Mouse (Mus musculus): ENCODE measurements at regions not wholly inside any gene's neighbourhood (a gene's known extent, or its start where the extent isn't known, plus 50 kb on each side); places are given as distances from the start of the nearest gene placed in this dataset.
"Not testable (repeated sequence)": the region's sequence is repeated elsewhere in the genome, so short reads cannot be mapped to it uniquely, and the experiment has no call there.

DNA sequence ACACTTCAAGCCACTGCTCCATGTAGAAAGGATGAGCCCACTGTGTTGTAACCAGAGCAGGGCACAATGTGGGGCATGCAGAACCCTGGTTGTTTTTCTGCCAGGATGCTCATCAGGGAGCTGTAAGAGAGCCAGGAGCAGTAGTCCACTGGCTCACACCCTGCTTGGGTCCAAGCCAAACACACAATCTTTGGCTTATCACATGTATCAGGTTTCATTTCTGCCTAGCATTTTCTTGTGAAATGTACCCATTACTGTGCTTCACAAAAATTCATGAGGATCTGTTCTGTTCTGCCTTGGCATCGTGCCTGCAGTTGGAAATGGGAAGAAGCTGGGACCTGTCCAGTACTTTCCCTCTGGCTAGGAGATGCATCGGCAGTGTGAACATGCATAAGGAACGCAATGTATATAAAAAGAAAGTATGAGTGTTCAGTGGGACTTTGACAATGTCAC is 491.6 kb upstream of the Igfbp3 start:
- peak; percentile 72 to 74 for DNase-seq (ENCODE audit: low spot score in 2 of 2)

DNA sequence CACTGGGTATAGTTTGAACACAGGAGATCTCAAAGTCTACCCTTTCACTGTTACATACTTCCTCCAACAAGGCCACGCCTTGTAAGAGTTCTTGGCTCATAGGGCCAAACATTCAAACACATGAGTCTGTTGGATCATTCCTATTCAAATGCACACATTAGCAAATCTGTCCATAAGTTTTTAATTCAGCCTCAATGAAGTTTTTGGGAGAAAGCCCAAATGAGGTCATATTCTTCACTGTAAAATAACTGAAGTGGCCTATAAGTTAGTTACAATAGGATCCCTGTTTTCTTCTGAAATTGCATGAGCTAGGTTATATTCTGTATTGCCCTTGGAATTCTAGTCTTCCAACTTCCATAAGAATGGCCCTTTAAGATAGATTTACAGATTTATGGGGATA is 483.9 kb upstream of the Igfbp3 start:
- no peak for DNase-seq (ENCODE audit: low spot score in 2 of 2)

DNA sequence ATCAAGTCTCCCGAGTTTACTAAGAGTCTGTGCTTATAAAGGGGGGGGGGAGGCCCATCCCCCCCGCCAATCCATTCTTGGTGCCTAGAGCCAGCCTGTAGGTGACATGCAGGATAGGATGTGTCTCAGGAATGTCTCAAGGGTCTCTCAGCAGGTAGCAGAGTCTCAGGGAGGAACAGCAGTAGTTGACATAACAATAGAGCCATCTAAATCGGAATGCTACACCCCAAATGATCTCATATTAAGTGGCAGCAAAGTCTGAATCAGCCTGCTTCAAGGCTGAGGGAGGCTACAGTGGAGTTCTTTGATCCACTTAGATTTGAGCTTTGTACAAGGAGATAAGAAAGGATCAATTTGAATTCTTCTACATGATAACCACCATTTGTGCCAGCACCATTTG is 476.0 kb upstream of the Igfbp3 start:
- DNase-seq (ENCODE audit: low spot score in 2 of 2) = not testable (repeated sequence)

DNA sequence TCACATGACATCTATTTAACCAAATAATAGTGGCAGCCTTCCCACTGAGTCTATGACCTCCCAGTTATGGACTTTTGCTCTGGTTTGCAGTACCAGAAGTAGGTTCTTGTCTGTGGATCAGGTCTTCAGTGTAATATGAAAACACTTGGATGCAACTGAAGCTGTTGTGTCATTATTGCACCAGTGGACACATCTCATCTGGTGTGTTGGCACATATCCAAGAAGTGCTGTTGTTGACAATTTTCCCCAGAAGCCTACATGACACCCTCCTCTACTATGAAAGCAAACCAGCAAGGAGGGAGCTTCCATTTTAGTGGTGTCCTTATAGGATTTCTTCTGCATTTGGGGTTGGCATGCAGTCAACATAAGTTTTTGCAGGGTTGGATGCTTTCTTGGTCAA is 459.1 kb upstream of the Igfbp3 start:
- no peak for DNase-seq (ENCODE audit: low spot score in 2 of 2)

DNA sequence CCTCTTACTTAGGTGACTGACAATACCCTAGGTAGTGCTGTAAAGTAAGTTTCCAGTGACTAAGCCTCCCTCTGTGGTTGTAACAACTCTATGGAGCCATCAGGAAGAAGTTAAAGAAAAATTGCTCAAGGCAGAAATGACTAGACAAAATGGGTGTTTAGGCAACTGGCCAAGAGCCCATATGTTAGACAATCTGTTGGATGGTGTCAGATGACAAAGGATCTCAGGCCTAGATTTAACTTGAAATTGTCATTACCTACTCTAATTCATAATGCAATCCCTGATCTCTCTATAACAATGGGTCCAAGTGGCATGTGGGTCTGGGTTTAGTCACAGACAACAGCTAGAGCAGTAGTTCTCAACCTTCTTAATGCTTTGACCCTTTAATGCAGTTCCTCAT is 416.9 kb upstream of the Igfbp3 start:
- peak; percentile 24 to 33 for DNase-seq (ENCODE audit: low spot score in 2 of 2)

DNA sequence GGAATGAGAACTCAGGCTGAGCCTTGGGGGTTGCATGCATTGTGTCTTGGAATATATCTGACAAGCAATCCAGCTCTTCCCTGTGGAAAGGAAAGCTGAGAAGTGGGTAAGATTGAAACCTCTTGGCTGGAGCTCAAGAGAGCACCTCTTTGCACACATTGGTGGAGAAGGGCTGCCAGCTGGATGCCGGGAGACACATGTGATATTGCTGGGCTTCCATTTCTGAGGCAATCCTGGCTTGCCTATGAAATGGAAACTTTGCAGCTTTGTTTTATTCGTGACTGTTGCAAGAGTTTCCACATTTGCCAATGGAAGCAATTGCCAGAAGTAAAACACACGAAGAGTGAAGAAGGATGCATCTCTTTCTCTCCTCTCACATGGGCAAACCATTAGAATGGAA is 411.5 kb upstream of the Igfbp3 start:
- peak in 1 of 2 experiments; percentile 19 for DNase-seq (ENCODE audit: low spot score in 2 of 2)

DNA sequence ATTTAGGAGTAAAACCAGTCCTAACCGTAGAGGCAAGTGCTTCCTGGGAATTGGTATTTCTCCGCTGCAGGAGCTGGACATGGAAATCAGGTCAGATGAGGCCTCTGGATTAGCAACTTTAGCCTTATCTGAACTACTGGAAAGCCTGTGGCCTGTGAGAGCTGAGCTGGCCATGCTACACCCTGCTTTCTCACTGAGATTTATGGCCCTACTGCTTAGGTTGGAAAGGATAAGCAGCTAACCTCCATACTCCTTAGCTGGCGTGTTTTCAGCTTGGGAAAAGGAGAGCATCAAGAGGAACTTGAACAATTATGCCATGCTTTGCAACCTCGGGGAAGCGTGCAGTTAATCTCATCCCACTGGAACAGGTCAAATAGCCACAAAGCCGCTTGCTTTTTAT is 406.6 kb upstream of the Igfbp3 start:
- DNase-seq (ENCODE audit: low spot score in 2 of 2) = no peak

DNA sequence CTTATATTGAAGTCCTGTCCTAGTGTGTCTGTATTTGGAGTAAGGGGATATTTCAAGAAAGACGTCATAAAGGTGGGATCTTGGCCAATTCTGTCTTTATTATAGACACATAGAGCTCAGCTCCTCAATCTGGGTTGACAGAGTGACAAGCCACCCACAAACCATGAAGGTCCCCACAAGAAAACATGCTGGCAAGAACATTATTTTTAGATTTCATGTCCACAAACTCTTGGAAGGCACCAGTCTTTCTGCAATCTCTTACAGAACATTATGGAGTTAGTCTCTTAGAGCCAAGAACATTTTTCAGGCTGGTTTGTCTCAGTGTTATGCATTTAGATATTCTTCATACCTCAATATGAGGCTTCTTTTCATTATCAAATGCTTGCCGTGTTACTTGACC is 397.0 kb upstream of the Igfbp3 start:
- DNase-seq (ENCODE audit: low spot score in 2 of 2) = no peak

DNA sequence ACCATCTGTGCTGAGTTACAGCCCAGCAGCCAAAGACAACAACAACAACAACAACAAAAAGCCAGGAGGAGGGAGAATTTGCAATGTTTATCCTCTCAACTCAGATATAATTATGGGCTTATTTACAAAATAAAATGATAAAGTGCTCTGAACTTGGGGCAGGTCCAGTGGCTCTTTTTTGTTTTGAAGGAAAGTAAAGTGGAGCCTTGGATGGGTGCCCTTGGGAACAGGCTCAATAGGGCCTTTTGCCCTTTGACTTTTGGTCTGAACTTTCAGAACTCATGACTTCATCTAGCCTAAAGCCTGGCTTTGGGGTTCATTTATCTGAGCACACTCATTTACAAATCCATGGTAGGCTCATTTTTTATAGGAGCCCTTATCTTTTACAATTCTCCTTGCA is 396.2 kb upstream of the Igfbp3 start:
- DNase-seq (ENCODE audit: low spot score in 2 of 2) = no peak

DNA sequence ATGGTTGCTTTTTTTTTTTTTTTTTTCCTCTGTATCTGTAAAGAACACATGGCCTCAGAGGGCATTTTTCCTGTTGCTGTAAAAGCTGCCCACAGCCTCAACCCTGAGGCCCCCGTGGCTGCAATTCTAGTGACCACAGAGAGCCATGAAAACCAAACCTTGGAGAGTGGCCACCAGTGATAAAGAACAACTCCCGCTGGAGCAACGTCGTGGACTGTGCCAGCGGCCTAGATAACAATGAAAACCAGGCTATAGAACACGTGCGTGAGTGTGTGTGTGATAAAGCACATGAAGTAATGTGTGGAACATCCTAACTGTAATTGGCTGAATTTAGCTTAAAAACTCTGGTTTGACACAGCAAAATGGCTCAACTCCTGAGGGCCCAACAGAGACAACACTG is 392.9 kb upstream of the Igfbp3 start:
- DNase-seq (ENCODE audit: low spot score in 2 of 2) = no peak

DNA sequence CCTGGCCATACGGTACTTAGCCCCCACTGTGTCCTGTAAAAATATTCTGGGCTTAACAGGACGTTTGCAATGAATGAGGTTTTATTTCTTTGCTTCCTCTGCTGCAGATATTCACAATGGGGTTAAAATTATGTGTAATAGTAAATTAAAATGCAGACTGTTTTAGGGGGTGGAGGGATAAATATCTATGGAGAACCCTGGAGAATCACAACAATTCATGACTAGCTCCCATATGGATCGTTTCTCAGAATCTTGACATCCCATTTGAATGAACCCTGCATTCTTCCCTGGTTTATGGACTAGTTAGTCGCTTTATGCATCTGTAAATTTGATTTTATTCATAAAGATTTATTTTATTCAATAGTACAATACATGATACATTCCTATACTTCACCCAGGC is 378.3 kb upstream of the Igfbp3 start:
- DNase-seq (ENCODE audit: low spot score in 2 of 2) = no peak

DNA sequence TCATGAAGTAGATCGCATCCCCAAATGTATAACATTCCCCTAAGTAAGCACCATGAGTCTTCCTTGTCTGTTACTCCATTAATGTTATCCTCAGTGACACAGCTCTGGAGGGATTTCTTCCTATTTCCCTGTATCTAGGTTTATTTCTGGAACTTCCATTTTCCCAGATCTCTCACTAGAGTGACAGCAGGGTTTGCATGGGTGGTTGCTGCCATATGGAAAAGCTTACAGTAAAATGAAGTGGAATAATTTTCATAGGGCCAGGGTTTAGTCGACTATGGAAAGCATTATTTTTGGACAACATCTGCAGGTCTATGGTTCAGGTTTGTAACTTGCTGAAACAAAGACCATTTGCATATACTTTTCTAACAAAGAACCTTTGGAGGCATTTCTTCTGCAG is 369.6 kb upstream of the Igfbp3 start:
- peak; percentile 24 to 31 for DNase-seq (ENCODE audit: low spot score in 2 of 2)

DNA sequence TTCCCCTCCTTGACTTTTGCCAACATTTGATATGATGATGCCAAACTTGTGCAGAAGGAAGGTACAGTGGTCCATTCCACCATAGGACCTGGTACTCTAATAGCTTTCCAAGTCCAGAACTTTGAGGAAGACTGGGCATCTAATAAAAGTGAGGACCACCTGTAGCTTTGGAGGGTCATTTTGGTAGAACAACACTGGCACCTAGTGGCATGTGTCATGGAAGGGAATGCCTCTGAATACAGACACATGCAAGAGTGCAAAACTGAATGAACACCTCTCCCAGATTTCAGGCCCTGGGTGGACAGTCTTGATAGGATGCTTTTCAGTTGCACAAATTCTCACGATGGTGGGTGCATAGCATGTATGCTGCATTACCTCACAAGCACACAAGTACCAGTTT is 354.8 kb upstream of the Igfbp3 start:
- peak; percentile 31 to 36 for DNase-seq (ENCODE audit: low spot score in 2 of 2)

DNA sequence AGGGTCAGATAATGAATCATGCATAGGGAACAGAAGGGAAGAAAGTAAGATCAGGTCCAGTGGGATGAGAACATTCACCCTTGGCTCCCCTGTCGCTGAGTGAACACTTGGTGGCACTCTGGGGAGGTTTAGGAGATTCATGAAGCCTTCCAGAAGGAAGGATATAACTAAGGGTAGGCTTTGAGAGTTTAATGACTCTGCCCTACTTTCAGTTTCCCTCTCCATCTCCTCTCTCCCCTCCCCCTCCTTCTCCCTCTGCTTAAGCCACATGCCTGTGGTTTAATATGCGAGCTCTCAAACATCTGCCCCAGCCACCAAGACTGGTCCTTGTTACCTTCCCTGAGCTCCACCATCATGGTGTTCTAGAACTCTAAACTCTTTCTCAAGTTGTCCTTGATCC is 348.3 kb upstream of the Igfbp3 start:
- DNase-seq (ENCODE audit: low spot score in 2 of 2) = no peak

DNA sequence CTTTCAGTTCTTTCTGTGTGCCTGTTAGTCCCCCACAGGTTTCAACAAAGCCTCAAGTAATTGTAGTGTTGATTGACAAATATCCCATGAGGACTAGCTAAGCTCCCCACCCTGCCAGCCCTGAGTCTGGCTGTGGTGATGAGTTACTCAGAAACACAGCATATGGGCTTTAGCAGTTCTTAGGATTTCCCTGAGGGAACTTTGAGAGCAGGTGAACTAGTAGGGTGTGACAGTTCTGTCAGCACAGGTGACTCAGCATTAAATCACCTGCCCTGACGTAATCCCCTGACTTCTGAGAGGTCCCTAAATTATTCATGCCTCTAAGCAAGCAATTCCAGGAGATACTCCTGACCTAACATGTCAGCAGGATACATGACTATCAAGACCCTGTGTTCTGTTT is 347.7 kb upstream of the Igfbp3 start:
- no peak for DNase-seq (ENCODE audit: low spot score in 2 of 2)

DNA sequence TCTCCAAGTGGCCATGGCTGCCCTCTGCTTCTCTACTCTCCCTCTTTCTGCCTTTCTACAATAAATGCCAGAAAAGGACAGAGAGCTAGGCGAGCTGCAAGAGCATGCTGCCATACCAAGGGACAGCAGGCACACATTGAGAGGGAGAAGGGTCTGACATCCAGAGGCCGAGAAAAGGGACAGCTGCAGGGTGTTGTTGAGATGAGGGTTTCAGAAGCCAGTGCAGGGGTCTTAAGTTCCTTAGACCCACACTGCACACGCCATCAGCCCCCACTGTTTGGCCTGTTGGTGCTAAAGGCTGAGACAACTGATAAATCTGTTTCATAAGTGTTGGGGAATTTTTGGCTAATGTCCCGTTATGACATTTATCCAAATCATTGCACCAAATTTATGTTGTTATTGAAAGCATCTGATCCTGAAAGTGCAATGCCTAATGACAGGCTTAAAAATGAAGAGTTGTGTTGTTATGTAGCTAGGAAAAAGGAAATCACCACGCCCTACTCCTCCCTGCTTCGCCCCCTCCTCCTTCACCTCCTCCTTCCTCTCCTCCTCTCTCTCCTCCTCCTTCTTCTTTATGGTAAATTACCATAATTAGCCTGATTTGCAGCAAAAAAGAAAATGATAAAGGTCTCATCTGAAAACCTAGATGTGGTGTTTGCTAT is 342.0 kb upstream of the Igfbp3 start:
- no peak for DNase-seq (ENCODE audit: low spot score in 2 of 2)

DNA sequence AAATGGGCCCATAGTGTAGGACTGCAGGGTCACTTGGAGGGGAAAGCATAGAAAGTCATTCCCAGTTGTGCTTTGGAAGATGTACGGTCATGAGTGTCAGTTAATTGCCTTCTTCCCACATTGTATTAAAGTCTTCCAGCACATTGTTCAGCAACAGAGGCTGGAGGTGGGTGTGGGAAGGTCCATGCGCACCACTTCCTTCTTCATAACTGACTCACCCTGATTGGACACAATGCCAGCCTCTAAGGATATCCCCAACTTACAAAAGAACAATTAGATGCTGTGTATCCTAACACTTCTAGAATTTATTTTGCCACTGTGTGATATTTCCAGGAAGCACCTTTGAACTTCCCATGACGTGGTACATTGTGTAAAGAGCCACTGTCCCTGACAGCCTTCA is 338.4 kb upstream of the Igfbp3 start:
- no peak for DNase-seq (ENCODE audit: low spot score in 2 of 2)

DNA sequence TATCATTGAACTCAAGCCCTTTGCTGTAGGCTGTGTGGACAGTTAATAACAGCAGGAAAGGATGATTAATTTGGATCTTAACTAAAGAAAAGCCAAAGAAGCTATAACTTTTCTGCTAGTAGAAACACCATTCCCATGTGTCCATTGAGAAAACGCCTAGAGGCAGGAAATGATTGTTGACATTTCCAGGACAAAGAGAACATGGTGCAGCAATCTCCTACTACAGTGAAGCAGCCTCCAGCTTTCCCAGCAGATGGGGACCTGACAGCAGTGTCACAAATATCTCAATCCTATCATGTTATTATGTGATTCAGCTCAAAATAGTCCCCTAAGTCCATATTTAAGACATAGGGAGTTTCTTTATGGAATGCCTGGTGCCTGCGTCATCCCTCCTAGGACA is 334.1 kb upstream of the Igfbp3 start:
- no peak for DNase-seq (ENCODE audit: low spot score in 2 of 2)

DNA sequence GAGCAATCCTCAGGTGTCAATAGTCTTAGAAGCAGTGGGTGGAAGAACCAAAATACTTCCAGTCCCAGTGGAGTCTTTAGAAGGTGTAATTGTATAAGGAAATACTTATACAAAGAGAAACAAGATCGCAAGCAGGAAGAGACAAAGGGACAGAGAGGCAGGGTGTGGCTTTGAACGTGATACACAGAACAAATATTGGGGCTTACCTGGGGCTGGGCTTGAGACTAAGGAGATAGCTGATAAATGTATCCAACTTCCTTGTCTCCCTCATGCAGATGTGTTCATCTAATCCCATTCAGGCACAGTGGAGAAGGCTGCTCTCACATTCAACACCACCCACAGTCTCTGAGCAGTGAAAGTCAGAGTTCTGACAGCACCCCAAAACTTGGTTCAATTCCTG is 331.9 kb upstream of the Igfbp3 start:
- no peak for DNase-seq (ENCODE audit: low spot score in 2 of 2)

DNA sequence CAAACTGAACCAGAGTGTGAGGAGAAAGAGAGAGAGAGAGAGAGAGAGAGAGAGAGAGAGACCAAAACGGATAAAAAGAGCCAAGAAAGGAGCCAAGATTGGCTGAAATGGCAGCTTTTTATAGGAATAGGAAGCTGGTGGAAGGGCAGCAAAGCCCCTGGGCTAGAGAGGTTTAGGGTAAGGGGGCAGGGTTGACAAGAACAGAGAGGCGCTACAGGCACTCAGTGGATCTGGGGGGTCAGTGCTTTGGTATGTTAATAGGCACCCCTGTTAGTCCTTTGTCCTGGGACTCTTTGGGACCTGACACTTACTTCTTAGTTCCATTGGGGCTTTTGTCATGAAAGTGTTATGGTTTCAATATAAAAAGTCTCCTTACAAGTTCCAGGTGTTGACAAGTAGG is 320.9 kb upstream of the Igfbp3 start:
- DNase-seq (ENCODE audit: low spot score in 2 of 2) = no peak

DNA sequence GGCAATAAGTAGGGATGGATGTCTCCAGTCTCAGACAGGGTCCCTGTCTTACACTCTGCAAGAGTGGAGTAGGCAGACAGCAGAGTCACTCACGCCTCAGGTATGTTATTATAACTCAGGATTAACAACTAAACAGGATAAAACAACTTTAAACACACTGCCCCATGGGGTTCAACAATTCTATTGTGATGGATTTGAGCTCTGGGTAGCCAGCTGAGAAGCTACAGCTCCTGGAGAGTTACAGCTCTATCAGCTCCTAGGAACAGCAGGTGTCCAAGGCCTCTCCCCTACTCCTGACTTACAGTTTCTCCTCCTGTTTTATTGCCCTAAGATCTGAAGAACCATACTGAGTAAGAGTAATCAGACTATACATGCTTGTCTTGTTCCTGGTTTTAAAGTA is 319.6 kb upstream of the Igfbp3 start:
- no peak for DNase-seq (ENCODE audit: low spot score in 2 of 2)

DNA sequence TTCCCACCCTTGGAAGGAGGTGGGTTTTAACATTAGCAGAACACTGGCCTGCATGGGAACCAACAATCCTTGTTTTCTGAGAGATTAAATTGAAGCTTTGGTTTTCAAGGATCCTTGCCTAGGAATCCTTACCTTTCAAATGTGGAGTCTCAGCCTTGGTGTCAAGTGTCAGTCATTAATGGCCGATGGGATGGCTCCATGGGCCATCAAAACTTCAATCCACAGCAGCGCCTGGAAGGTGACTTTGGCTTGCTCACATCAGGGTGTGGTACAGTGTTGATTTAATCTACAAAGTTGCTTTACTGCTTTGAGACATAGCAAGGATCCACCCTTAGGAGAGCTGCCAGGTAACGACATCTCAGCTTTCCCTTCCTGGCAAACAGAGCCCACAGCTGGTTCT is 318.1 kb upstream of the Igfbp3 start:
- DNase-seq (ENCODE audit: low spot score in 2 of 2) = no peak

DNA sequence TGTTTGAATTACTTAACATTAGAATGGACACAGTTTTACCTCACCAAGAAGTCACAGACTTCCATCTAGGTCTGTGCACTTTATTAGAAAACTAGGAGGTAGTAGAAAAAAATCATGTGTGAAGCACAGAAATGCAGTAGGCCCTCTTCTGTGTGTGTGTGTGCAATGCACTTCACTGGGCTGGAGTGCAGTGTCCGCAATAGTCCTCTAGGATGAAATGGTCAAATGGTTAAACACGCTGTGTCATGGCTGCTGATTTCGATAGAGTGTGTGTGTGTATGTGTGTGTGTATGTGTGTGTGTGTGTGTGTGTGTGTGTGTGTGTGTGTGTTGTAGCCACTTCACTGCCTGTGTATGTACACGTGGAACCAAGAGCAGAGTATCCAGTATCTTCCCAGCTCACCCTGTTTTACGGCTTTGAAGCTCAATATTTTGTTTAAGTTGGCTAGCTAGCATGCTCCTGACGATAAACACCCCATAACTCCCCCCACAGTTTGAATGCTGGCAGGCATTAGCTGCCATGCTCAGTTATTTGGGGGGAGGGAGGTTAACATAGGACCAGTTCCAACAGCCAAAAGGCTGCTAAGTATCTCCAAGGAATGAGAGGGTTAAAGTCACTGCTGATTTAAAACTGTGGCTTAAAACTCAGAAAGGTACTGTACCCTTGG is 316.9 kb upstream of the Igfbp3 start:
- no peak for DNase-seq (ENCODE audit: low spot score in 2 of 2)

DNA sequence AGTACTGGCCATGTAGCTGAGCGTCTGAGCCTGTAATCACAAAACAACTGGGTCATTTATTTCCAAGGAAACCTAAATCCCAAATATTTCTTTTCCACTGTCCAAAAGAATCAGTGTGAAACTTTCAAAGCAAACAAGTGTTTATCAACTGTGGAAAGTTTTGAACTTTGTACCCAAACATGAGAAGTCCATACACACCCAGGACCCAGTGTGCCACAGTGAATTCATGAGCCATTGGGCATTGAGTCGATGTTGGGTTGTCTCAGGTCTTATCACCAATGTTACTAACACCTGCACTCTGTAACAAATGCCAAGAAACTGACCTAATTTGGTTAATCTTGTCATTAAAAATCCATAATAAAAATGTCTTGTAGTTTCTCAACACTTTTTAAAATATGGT is 305.8 kb upstream of the Igfbp3 start:
- DNase-seq (ENCODE audit: low spot score in 2 of 2) = no peak
